Mouse (Mus musculus) heart, postnatal 0 days (tissue): ENCODE measurements at regions not wholly inside any gene's neighbourhood (a gene's known extent, or its start where the extent isn't known, plus 50 kb on each side); places are given as distances from the start of the nearest gene placed in this dataset.

ENCODE experiments used
- CTCF ChIP-seq: IDR thresholded peaks from 2 replicates; pipeline ENCODE4 v1.5.1; 2016; ENCODE audit warnings: antibody characterized with exemption, control low read depth, low read depth
- EP300 ChIP-seq: IDR thresholded peaks from 2 replicates; pipeline ENCODE4 v1.6.1; 2016; ENCODE audit warnings: antibody characterized with exemption, low read depth

- no peak for TF ChIP-seq EP300
- no peak for TF ChIP-seq CTCF
Measured at GRCm38 (mm10) chr2:53682599-53682998, 402.8 kb downstream of the Rprm start.
